Mouse (Mus musculus): ENCODE results near the gene Snx30.
A peak's percentile ranks its signal among the peaks of the same experiment; 100 is the strongest.

The Snx30 gene

GRCm38 (mm10) chr4:59824860-59825259, 19.2 kb downstream of the Snx30 start:
- DNase-seq (ENCODE audit: low read depth, low spot score), result no peak

DNA sequence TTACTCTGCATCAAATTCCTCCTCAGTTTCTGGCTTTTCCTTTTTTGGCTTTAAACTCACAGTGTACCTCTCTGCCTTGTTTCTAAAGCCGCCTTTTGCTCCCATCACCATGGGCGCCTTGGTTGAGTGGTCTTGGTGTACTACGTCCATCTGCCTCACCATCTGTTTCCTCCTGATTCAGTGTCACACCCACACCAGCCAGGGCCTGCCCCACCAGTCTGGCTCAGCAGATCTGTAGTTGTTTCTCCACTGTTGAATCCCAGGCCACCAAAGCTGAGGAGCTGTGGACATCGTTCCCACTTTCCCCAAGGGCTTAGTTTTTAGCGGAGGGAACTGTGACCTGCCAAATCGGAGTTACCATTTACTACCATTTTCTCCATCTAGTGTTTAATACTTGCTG, 20.0 kb downstream of the Snx30 start:
- no peak for DNase-seq (ENCODE audit: low read depth, low spot score)

GRCm38 (mm10) chr4:59826381-59826780, 20.7 kb downstream of the Snx30 start:
- no peak for DNase-seq (ENCODE audit: low read depth, low spot score)

DNA sequence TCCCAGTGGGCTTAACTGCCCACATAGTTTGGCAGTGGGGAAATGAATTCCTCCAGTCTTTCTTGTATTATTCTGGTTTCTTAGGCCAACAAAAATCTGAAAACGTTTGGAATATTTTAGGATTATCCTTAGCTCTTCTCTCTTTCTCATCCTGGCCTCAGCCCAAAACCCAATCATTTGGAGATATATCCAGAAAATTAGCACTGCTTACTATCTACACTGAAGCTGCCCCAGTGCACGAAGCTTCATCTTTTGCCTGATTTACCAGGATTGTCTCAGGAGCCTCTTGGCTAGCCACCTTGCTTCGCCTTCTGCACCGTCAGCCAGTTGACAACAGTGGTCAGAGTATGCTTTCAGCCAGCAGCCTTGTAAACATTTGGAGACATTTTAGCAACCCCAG, 23.4 kb downstream of the Snx30 start:
- no peak for DNase-seq (ENCODE audit: low read depth, low spot score)

GRCm38 (mm10) chr4:59831038-59831437, 25.4 kb downstream of the Snx30 start:
- DNase-seq (ENCODE audit: low read depth, low spot score), result no peak

- DNase-seq (ENCODE audit: low read depth, low spot score), result no peak
These were observed 27.2 kb downstream of the Snx30 start for GRCm38 (mm10) chr4:59832810-59833209.

DNA sequence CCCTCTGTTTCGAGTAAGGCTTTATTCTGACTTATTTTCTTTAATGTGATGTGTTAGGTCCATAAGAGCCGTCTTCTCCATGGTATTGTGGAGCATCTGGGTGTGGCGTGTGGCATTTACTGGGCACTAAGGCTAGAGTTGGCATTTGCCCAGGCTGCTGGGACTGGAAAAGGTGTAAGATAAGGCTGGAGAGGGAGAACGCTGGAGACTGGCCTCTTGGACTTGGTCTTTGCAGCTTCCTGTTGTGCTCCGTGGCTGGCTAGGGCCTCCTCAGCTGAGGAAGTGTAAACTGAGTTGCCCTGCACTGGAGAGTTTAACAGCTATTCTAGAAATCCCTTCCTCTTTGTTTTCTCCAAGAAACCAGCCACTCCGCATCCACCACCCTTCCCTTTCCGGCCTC, 32.0 kb downstream of the Snx30 start:
- DNase-seq (ENCODE audit: low read depth, low spot score), result no peak

- no peak for DNase-seq (ENCODE audit: low read depth, low spot score)
These were observed 39.0 kb downstream of the Snx30 start for GRCm38 (mm10) chr4:59844460-59845244.

- DNase-seq (ENCODE audit: low read depth, low spot score), result no peak
These were observed 39.6 kb downstream of the Snx30 start for GRCm38 (mm10) chr4:59845245-59845637.

- DNase-seq (ENCODE audit: low read depth, low spot score), result no peak
These were observed 41.8 kb downstream of the Snx30 start for GRCm38 (mm10) chr4:59847447-59847846.

- DNase-seq (ENCODE audit: low read depth, low spot score), result peak; percentile 49
These were observed 44.5 kb downstream of the Snx30 start for GRCm38 (mm10) chr4:59850181-59850580.

DNA sequence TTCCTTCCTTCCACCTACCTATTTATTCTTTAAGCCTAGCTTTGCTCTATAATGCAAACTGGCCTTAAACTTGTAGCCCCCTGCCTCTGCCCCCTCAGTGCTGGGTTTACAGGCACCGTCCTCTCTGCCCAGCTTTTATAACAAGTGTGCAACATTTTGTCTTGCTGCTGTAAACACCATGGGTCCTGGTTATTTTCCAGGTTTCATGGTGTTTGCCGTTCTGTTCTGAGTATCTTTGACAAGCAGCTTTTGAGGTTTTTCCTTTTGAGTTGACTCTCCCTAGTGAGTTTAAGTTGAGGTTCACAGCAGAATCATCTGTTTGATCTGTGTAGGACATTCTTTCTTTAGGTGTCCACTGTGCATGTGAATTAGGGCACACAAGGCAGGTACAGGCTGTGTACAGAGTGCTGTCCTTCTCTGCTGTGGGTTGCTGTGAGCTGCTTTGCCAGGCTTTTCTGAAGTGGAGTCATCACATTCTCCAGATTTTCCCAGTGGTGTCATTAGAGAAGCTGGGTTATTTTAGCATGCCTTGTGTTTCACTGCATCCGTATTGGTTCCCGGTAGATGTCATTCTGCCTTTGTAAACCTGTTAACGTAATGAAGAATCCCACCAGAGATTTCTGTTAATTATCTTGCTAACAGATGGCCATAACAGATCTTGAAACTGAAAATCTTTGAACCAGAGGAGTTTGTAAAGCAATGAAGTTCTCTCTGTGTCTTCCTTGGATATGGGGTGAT, 45.4 kb downstream of the Snx30 start:
- no peak for DNase-seq (ENCODE audit: low read depth, low spot score)

- DNase-seq (ENCODE audit: low read depth, low spot score), result no peak
These were observed 47.5 kb downstream of the Snx30 start for GRCm38 (mm10) chr4:59853155-59853554.

- DNase-seq (ENCODE audit: low read depth, low spot score), result no peak
These were observed 54.2 kb downstream of the Snx30 start for GRCm38 (mm10) chr4:59859693-59860425.

DNA sequence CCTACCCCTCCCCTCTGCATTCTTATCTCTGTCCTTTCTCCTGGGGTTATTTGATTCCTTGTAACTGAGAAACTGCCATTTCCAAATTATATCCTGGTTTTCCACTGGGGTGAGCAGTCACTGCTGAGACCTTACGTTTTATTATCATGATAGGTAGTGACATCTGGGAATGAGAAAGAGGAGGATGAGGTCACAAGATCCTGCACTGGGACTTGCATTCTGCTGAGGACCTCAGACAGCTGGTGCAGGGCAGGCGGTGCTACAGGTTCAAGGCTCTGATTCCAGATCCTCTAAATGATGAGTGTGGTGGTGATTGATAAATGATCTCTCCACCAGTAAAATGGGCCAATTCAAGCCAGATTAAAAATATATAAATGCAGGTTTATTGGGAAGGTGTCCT, 54.8 kb downstream of the Snx30 start:
- no peak for DNase-seq (ENCODE audit: low read depth, low spot score)

DNA sequence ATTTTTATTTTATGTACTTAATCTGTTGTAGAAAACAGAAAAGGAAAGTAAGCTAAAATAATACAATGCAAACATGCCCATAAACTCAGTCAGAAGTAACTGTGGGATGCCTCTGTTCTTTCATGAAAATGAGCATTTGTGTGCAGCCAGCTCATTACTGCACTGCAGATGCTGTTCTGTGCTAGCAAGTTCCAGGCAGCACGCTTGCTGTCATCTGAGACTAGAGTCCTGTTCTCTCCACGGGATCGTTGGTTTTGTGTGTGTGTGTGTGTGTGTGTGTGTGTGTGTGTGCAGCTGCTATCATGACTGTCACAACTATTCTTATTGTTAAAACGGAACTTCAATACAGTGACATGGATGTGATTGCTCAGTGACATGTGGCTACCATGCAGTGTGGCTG, 56.2 kb downstream of the Snx30 start:
- DNase-seq (ENCODE audit: low read depth, low spot score), result no peak

- DNase-seq (ENCODE audit: low read depth, low spot score), result no peak
These were observed 56.7 kb downstream of the Snx30 start for GRCm38 (mm10) chr4:59862335-59862734.

- no peak for DNase-seq (ENCODE audit: low read depth, low spot score)
These were observed 58.2 kb downstream of the Snx30 start for GRCm38 (mm10) chr4:59863869-59864268.

DNA sequence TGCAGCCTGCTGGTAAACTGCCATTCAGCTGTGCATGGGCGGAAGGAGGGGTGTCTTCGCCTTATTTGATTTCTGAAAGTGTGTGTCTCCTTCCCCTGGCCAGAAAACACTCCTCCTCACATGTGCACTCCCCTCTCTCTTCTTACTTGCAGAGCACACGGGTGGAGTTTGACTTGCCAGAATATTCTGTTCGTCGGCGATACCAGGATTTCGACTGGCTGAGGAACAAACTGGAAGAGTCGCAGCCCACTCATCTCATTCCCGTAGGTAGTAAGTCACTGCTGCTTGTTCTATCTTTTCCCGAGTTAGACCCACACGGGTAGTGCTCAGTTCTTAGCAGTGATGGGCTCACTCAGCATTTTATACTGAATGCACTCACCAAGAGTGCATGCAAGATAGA, 62.4 kb downstream of the Snx30 start:
- DNase-seq (ENCODE audit: low read depth, low spot score), result no peak

DNA sequence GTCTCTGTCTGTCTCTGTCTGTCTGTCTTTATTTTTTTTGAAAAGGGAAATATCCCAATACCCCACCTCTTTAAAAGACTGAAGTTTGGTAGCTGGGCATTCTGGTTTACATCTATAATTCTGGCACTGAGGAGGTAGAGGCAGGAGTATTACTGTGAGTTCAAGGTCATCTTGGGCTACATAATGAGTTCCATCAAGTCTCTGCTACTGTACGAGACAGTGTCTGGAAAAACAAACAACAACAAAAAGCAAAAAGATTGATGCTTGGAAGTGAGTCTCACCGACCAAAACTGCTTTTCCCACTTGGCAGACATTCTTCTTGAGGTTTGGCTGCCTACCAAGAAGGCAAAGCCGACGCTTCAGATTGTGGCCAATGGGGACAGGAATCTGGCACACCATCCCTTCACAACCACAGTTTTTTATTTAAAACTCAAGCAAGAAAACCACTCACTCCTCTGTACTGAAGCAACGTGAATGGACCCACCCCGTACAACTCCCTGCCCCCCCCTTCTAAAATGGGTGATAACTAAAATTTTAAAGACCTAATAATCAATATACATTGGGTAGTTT, 63.9 kb downstream of the Snx30 start:
- no peak for DNase-seq (ENCODE audit: low read depth, low spot score)

- DNase-seq (ENCODE audit: low read depth, low spot score), result no peak
These were observed 64.8 kb downstream of the Snx30 start for GRCm38 (mm10) chr4:59870433-59870832.
